Mouse (Mus musculus): Measurements from ENCODE around the gene Adprh.

The Adprh gene

DNA sequence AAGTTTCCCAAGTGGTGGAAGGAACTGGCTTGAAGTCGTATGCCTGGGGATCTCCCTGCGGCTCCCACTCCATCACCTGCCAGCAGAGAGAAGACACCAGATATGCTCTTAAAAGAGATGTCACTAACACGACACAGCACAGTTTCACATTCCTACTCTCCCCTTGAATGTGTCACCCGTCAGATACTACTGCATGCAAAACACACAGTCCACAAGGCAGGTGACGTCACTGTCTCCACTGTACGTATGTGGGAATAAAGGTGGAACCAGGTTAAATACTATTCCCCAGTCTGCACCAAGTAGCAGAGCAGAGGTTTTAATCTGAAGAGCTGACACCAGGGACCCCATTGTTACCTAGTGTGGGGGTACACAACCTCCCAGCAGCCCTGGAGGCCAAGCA, 12.1 kb downstream of the Adprh start:
- no peak for DNase-seq

DNA sequence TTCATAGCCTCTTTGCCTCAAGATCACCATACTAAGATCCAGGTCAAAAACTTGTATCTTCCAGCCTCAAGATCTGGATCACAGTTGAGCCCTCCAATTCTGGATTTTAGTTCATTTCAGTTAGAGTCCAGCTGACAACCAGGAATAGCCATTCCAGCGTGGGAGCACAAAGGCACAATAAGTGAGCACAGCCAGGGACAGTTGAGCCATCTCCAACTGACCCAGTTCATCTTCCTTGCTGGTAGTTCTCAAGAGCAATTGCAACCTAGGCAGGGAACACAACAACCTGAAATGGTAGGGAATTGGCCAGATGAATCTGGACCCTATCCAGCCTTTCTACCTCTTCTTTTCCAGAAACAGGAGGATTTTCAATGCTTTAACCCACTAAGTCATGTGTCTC, 13.3 kb downstream of the Adprh start:
- peak; percentile 39 for DNase-seq

DNA sequence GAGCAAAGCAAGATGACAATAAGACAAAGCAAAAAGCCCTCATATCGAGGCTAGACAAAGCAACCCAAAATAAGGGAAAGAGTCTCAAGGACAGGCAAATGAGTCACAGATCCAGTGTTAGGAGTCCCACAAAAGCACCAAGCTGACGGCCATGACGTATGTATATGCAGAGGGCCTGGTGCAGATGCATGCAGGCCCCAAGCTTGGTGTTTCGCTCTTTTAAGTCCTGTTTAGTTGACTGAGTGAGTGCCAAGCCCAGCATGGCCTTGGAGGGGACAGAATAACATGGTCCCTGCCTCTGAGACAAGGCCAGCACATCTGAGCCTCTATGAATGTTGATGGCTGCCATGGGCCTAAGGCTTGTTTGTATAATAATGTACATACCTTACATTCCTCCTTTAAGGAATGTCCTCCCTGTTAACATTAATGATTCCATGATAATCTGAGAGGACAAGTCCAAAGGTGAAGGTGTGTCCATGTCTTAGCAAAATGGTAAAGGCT, 18.2 kb downstream of the Adprh start:
- DNase-seq, result no peak

DNA sequence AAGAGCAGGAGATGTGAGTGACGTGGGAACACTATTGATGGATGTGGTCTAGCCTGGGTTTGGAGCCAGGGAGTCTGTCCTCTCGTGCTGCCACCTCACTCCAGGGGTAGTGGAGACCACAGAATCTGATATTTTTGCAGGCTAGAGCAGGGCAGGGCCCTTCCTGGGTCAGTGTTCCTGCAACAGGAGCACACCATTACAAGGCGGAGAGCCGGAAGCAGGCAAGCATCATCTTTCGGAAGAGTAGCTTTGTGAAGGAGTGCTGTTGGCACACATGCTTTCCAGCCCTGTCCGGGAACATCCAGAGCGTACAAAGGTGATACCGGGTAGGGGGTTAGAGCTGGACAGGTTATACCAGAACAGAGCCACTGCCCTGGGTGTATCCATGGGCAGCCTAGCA, 19.0 kb downstream of the Adprh start:
- DNase-seq, result no peak

DNA sequence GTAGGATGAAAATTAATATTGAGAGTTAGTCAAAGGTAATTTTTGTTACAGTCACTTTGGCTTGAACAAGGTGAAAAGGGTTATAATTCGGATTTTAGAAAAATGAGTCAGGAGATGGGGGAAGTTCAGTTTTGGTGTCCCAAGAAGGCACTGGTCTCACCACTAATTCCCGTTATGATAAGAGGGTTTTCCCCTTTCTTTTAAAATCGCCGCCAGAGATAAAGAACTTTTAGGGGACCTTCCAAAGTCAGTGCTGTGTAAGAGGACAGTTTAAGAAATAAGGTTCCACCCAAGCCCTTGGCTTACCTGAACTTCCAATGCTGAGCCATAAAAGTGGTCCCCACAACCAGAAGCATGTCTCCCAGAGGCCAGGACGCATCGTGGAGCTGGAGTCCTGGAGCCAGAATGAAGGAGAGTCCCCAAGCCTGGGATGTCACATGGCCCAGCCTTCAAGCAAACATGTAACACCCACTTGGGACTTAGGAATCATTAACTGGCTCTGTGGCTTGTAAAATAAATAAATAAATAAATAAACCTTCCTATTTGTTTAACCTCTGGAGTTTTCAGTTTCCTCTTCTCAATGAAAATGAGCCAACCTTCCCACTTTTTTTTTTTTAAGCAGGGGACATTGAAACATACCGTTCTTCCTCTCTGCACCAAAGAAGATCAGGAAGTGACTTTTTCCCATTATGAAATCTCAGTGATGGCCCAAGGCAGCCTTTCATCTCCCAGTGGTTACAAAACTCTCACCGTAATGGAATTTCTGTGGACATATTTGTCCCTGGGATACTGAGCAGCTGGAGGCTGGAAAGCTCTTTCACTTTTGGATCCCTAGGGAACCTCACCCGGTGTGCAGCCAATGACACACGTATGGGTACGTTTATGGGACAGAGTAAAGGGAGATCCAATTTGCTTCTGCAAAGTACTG, 19.7 kb downstream of the Adprh start, which contains the start of gene Pla1a:
Pla1a (minus strand) TSS at position 648 of the 928 bp plus-strand sequence.
- no peak for DNase-seq

DNA sequence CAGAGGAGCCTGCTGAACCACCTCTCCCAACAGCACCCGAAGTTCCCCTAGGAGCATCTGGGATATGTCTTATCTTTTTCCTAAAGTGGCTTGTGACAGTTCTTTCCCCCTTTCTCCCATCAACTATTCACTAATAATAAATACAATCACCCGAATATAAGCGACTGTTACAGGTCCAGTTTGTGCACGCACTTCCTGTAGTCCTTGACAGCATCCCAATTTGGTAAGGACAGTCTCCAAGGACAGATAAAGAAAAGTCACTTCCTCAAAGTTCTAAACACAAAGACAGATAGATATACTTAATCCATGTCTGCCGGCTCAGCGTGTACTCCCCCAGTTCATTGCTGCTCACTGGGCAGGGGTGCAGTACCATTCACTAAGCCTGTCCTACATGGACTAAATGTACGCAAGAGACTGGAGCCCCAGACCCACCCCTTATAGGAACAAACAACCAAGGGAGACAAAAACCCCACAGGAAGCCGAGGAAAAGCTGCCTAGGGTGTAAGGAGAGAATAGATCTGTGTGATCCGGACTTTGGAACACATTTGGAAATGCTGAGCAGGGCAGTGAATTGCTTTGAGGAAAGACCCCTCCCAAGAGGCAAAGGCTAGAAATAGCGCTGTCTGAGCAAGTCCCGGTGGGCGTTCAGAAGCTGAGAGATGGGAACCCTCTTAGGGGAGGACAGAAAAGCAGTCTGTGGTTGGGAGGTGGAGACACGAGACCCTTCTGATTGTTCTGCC, 20.9 kb downstream of the Adprh start:
- no peak for DNase-seq

DNA sequence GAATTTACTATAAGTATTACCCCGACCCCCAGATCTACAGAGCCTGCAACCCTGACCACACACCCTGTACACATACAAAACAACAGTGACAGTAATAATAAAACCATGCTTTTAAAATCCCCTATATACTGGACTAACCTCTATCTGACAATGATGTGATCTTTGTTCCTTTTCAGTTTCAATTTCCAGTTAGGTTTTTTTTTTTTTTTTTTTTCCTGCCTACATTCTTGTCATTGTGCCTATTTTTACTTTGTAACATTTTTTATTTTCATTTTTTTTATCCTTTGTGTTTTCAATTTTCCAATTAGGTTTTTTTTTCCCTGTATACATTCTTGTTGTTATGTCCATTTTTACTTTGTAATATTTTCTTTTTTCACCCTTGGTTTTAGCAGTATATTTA, 26.7 kb downstream of the Adprh start:
- no peak for DNase-seq

DNA sequence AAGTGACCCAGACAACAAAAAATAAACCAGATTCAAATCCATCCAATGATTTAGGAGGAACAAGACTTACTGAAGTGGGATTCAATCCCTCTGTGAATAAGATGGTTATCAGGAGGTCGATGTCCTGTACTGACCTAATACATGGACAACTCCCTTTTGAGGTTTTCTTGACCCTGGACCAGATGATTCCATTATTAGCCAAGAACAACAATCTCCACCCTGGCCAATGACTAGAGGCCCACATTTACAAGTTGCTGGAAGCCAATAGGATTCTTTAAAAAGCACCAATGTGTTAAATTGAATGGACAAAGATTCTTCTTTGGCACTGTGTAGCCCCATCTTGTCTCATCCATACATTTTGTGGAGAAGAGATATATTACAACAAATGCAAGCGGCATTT, 27.1 kb downstream of the Adprh start:
- no peak for DNase-seq

DNA sequence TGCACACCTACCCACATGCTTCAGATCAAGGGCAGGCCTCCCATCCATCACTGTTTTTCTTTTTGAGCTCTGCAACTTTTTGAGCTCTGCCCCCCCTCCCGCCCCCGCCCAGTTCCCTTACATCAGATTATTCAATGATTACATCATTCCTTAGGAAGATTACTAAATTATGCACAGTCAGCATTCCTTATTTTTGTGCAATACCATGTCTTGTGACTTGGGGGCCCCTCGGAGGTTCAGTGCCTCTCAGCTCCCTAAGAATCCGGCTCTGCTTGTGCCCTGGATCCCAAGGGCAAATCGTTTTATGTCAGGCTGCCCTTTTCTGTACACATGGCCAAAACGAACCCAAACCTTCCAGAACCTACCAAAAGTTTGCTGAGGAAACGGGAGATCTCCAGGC, 37.5 kb downstream of the Adprh start:
- DNase-seq, result no peak

DNA sequence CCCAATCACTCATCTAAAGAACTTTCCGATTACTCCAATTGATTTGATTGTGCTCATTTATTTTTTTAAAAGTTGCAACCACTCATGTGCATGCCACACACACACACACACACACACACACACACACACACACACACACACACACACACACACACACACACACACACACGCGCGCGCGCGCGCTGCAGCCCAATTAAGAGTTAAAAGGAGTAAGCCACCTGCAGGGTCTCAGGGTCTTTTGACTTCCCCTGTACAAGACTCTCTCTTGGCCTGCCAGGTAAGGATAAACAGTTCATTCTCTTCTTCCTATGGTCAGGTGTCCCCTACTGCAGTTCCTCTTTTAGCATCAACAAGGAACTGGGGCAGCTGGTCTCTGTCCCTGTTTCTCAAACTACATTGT, 44.1 kb downstream of the Adprh start:
- DNase-seq, result no peak

DNA sequence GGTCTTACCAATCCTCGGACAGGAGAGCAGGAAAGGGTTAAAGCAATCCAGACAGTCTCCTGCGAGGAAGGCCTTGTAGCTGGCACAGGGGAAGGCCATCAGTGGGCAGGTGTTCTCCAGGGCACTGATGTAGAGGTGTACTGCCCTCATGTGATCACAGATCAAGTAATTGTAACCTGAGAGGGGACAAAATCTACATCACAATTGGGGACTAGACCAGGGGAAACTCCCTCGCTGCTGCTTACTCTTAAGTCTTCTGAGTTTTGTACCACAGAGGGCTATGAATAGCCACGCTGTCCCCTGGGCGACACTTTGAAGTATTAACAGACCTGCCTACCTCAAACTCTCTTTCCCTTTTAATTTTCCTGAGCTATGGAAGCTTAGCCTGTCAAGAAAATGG, 44.9 kb downstream of the Adprh start:
- no peak for DNase-seq

DNA sequence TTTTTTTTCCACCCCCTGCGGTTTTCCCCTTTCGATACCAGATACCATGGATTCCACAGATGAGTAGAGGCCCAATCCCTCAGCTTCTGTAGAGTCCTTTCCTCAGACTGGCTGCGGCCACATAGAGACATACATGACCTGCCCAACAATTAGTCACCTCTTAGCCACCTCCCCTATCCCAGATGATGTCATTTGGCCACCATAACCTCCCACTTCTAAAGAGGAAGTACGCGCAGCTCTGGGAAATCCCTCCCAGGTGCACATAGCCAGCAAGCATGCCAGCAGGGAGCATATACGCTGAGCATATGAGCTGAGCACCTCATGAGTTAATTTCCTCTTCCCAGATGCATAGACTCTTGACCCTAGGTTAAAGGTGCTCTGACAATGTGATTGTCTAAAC, 45.8 kb downstream of the Adprh start:
- DNase-seq, result no peak

DNA sequence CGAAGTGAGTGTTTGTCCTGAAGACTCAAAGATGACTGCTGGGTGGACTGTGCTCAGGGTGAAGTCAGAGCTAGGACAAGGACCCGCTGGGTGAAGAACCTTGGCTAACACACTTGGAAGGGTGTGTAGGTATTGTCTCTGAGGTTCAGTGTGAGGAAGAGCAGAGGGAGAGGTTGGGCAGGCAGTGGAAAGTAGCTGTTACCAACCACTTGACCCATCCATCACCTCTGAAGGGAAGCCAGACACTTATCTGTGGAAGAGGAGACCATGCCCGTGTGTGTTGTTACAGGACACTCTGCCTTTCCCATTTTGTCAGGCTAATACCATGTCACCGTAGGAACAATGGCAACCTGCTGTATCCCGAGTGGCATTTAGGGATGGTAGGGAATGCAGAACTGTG, 46.2 kb downstream of the Adprh start:
- DNase-seq, result no peak

DNA sequence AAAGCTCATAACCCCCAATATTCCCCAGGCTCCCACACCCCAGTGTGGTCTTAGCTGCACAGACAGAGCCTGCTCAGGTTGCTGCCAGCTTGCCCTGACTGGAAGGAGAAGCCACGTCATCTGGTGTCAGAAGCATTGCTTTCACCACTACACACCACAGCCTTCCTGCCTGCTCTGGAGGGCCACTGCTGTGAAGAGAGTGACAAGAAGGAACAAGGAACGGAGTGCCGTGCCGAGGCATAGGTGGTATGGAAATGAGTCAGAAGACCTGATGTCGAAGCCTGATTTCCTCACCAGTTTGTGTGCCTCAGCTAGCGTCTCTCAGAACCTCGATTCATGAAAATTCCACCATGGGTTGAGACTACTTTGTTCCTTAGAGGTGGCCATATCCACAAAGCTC, 48.9 kb downstream of the Adprh start:
- no peak for DNase-seq

DNA sequence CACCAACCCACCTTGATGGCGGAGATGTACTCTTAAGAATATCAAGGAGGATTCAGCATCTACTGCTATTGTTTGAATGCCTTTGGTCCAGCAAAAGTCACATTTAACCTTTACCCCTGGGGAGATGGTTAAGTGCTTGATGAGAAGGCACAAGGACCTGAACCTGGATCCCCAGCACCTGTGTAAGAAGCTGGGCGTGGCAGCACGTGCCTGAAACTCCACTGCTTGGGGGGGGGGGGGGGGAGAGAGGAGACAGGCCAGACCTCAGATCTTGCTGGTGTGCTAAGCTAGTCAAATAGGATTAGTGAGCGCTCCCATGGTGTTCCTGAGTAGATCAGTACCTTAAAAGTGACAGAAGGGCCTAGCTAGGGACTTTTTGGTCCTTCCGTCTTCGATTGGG, 51.0 kb downstream of the Adprh start:
- no peak for DNase-seq

DNA sequence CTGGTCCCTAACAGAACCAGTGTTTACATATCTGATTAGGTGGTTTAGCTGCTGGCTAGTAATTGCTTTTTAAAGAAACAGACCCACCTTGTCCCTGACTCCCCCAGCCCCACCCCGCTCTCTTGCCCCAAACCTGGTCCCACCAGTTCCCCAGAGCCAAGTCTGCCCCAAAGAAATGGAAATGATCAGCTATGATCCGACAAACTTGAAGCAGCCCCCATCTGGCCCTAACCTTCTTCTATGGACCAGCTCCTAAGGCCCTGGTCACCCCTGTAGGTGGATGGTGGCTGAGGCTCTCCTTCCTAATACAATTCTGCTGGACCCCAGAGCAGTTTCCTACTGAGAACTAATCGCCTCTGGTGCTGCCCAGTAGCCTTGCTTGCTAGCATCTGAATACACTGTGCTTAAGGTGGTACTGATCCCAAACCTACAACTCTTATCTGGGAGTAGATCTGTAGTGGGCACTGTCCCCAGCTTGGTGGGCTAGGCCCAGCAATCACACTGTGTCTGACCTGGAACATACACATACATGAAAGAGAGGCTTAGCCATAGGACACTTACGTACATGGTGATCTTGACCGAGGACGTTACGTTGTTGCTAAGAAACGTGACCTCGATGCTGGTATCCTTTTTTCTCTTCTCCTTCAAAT, 52.1 kb downstream of the Adprh start:
- DNase-seq, result no peak

DNA sequence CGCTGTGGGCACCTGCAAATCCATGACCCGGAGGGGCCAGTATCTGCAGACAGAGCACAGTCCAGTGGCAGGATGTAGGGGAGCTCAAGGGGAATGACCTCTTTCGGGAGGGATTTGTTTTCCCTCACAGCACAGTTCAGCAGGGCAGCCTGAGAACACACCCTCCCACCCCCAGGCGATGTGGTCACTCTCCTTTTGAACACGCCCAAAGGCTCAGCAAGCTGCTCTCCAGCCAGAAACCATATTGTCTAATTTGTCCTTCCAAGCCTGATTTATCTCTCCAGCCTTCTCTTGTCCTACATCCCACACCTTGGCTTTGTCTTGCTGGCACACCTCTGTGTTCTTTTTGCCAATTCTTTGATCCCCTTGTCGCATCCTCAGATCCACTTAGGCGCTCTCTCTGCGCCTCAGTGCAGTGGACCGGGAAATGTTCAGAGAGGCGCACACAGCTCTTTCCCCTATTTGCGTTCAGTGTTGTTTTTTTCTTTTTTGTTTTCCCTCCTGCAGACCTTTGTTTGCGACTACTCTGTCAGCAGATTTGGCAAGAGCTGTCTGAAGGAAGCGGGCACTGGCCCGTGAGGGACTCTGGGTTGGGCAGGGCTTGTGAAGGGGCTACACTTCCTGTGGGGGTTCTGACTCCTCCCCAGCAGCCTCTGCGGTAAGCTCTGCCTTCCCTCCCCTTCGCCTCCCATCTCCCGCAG, 52.8 kb downstream of the Adprh start:
- peak; percentile 17 for DNase-seq

DNA sequence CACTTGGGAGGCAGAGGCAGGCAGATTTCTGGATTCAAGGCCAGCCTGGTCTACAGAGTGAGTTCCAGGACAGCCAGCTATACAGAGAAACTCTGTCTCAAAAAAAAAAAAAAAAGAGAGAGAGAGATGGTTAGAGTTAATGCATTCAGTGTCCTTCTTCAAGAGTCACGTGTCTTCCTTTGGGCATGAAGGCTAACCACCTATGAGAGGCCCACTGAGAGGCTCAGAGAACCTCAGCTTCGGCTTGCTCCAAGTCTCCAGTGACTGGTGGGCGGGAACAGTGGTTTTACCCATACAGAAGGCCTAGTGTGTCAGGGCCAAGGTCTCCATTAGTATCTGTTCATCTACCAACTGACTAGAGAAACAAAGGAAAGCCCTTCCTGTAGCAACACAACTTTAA, 53.4 kb downstream of the Adprh start:
- no peak for DNase-seq

DNA sequence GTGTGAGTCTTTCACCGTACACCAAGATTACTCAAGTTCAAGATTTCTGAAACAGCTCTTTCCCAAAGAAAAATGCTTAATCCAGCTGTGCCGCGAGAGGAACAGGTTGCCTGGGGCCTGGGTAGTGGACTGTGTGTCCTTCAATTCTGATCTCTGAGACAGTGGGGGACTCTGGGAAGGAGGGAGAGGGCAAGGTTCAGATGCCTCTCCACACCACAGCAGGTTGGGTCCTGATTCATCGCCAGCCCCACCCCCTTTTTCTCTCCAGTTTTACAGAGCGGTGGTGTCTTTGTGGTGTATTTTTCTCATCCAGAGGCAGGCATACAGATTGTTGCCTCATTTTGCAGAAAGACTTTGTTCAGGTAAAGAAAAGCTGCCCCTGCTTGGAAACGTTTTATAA, 54.2 kb downstream of the Adprh start:
- no peak for DNase-seq

DNA sequence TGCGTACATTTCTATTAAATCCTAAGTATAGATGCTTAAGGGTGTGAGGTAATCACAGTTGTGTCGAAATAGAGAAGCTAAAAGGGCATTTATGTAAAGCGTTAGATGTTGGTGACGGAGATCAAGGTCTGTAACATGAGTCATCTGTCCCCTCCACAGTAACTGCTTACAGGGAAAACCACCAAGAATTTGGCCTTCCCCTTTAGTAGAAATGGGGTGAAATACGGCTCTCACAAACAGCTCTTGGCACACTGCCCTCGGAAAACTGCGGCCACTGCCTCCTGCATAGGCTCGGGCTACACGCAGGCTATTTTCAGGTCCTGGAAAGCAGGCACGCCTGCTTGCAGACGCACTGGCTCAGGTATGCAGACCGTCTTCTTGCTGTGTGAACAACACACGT, 56.3 kb downstream of the Adprh start:
- DNase-seq, result no peak

DNA sequence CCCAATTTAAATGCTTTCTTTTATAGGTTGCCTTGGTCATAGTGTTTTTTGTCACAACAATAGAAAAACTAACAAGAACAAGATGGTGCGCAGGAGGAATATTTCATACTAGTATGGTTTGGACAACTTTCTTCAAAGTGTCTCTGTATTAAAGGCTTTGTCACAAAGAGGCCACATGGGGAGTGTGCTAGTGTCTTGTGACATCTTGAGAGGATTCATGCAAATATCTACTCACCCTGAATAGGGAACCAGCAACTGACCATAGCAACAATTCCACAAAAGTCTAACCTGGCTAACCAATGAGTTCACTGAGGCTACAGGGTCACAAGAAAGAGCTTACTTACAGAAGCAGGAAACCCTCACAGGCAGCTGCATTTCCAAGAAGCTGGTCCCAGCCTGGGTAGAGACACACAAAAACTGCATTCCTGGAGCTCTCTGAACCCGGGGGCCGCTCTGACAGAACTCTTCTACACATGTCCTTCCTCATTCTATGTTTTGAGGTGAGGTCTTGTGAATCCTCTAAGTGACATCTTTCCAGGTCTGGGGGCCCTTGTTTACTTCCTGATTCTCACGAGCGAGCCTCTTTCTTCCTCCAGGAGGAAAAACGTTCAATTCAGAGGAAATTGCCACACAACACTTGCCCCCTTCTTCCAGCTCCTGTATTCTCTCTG, 57.3 kb downstream of the Adprh start:
- no peak for DNase-seq

DNA sequence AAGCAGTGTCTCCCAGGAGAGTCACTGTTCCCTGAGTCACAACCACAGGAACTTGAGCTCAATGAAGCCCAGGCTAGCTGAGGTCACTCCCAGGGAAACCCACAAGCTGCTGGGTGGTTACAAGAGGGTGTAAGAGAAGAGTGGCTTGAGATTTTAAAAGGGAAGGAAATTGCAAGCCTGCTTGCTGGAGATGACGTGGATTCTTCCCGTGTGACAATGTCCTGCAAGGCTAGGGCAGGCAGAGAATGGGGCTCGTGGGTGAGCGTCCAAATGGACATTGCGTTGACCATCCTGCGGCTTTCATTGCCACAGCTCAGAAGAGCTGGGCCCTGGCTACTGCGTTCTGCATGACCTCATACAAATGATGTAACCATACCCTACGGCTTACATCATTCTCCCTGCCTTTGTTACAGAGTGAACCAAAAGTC, 58.3 kb downstream of the Adprh start:
- DNase-seq, result no peak

Data from right cerebral cortex, adult 18-20 months (tissue).